Mouse (Mus musculus) adrenal gland, adult 2 months (tissue): ENCODE data around the gene Comt. TPM values are rescaled to one million over a fixed set of nuclear protein-coding genes. Genes with fewer than 3 reads are reported as not detected.
A peak's percentile ranks its signal among the peaks of the same experiment; 100 is the strongest.

Source experiments
- DNase-seq: peaks from one replicate; pipeline ENCODE4 v3.0.0; 2021
- polyA plus RNA-seq: library from polyadenylated mRNA; depleted of rRNA; stranded (reverse); fragments of >200 nt; gene quantifications from 2 replicates; pipeline ENCODE4 v1.2.3, GENCODE M21; 2012
- total RNA-seq, 2 experiments: library from RNA; stranded (reverse); gene quantifications; 2 replicates each; pipeline ENCODE4 v1.2.3; 2021

Comt gene
- total and polyA plus RNA-seq, 3 experiments, result 203 to 432 (median 288) TPM

DNA sequence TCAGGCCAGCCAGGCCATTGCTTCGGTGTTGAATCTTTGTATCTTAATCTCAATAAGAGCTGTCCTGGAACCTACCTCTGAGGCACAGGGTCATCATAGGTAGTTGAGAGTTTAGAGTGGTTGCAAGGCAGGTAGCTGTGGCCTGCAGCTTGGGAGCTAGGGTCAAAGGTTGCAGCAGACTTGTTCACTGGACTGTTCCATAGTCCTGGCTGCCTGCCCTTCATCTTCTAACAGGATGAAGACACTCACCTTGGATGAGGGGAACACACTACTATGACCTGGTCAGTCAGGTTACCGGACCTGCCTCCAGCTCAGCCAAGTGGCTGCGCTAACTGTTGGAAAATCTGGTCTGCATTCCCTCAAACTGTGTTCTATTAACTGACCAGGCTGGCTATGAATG is 35.5 kb downstream of the Comt start:
- no peak for DNase-seq

DNA sequence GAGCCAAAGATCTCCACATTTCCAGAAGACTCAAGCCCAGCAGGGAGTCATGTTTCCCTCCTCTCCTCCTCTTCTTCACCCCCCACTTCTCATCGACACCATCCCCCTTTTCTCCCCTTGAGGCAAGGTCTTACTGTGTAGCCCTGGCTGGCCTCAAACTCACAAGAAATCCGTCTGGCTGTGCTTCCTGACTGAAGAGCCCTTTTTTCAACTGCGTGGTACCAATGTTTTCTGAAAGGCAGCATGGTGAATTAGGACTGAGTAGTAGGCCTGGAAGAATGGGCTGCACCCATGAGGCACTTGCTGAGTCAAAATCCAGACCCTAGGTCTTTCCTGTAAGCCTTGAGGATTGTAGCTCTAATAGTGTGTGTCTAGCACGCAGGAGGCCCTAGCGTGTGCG is 36.3 kb downstream of the Comt start:
- DNase-seq, result no peak

GRCm38 (mm10) chr16:18388583-18389435 is 37.8 kb downstream of the Comt start:
- DNase-seq, result peak; percentile 6

DNA sequence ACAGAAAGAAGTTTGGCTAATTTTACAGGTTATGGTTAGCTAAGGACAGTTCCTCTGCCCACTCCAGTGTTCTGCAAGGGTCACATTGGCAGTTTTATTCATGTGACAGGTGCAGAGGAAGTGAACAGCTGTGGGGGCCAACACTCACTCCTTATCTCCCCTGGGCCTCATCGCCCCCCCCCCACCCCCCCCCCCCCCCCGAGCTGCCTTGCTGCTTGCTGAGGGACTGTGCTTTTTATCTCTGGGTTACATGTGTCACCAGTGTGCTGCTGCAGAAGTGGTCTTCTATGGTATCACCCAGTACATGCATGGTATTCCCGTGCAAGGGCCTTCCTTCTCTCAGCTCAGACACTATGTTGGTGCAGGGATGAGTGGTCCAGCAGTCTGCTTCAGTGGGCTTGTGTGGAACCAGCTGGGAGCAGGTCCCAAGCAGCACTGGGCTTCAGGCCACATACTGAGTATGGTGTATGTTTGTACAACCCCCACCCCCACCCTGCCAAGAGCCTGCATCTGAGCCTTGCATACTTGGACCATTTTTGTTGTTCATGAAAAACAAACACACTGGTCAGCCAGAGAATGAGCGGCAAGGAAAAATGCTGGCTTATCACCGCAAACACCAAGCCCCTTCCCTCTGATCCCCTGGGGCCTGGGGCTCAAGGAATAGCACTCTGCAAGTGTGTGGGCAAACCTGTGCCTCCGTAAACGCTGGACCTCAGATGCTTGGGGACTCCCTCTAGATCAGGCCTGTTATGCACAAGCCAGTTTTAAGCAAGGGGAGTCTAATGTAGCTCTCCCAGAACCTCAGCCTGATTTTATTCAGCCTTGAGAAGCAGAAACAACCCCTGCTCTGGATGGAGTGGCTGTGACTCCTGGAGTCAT is 38.7 kb downstream of the Comt start:
- no peak for DNase-seq

DNA sequence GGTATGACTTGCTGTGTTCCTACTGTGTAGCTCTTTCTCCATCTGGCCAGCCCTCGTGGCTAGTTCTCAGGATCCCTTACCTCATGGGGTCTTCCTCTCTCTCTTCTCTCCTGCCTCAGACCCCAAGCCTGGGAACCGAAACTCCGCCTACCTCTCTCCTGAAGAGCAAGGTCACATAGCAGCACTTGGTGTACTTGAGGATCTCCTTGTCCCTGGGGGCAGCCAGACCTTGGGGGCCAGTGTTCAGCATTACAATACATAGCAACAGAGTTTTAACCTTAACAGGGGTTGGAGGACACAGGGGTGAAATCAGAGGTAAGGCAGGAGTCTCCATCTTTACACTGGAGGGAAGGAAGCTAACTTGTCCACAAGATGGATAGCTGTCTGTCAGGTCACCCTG is 39.7 kb downstream of the Comt start:
- DNase-seq, result no peak

DNA sequence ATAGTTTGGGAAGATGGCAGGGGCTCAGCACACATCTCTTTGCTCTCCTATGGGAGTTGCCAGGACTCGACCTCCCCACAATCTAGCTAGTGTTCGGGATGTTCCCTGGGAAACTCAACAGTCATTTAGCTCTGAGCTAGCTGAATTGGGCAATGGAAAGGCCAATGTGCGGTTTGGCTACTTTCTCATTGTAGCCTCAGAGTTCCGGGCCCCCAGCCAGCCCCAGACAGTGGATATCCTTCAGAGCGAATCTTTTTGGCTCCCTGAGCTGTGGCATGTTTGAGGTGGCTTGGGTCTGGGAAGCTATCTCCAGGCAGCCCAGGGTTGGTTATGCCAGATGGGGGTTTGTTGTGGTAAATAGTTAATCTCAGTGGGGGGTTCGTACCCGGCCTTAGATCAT is 40.2 kb downstream of the Comt start:
- peak; percentile 57 for DNase-seq

DNA sequence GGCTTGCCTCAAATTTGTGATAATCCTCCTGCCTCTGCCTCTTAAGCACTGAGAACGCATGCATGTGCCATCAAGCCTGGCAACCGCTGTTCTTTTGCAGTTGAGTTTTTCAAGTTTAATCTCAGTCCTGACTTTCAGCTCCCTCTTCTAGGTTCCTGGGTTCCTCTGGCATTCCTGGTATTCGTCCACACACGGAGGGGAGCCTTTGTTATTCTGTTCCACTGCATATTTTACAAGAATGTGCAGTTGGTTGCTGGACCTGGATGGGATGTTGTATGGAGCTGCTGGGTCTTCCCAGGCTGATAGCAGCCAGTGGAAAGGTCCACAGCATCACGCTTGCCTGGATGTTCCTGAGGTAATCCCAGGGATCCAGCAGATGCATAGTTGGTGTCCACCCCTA is 41.2 kb downstream of the Comt start:
- no peak for DNase-seq

DNA sequence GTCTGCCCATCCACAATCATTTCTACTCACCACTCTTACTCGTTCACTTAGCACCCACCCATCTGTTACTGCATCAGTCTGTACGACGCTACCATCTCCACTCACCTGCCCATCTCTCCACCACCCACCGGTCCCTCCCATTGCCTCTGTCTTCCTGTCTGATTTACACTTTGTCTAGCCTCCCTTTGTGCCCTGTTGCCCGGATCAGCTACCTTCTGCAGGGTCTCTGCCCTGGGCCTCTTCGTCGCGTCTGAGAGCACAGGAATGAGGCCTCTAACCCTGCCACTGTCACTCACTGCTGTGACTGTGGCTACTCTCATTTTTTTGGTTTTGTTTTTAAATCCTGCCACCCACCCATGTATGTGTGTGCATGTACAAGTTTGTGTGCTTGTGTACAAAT is 42.0 kb downstream of the Comt start:
- no peak for DNase-seq

DNA sequence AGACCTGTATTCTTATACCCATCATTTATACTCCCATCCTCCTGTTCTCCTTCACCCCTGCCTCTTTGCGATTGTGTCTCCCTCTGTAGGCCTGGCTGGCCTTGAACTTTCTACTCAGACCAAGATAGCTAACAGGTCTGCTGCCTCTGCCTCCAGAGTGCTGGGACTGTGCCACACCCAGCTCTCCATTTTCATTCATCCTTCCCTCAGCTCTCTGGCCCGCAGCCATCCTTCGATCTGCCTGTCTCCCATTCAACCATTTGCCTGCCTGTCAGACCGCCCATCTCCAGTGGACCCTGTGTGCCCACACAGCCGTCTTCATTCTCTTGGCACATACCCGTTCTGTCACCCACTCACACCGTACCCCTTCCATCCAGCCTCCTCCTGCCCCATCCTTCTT is 42.4 kb downstream of the Comt start:
- DNase-seq, result peak; percentile 27

GRCm38 (mm10) chr16:18383756-18384155 is 42.9 kb downstream of the Comt start:
- peak; percentile 26 for DNase-seq

DNA sequence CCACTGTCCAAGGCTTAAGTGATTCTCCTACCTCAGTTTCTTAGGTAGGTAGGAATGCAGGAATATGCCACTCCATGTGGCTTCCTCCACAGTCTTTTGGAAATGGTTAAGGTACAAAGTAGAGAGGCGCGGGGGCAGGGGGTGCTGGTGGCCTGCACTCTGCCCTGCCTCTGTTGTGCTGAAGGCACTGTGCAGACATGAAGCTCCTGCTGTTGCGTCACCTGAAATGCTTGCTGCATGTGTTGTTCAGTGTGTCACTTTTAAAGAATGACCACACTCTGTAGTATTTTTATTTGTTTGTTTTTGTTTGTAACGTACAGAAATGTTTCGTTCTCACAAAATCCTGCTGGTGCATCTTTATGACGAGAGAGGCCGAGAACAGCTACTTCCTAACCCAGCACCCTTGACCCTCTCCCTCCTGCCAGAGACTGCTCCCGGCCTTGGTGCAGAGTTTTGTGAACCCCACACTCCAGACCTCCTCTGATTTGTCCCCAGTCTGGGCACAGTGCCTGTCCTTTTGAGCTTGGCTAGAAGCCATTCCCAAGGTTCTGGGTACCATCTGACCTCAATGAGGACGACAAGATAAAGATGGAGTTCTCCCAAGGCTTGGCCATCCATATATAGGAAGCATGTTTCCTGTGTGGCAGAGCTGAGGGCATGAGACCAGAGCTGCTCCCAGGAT is 43.5 kb downstream of the Comt start:
- peak; percentile 83 for DNase-seq

- DNase-seq, result no peak
Observed at GRCm38 (mm10) chr16:18381621-18382258, 44.9 kb downstream of the Comt start.

GRCm38 (mm10) chr16:18380495-18381063 is 46.1 kb downstream of the Comt start:
- DNase-seq, result no peak

DNA sequence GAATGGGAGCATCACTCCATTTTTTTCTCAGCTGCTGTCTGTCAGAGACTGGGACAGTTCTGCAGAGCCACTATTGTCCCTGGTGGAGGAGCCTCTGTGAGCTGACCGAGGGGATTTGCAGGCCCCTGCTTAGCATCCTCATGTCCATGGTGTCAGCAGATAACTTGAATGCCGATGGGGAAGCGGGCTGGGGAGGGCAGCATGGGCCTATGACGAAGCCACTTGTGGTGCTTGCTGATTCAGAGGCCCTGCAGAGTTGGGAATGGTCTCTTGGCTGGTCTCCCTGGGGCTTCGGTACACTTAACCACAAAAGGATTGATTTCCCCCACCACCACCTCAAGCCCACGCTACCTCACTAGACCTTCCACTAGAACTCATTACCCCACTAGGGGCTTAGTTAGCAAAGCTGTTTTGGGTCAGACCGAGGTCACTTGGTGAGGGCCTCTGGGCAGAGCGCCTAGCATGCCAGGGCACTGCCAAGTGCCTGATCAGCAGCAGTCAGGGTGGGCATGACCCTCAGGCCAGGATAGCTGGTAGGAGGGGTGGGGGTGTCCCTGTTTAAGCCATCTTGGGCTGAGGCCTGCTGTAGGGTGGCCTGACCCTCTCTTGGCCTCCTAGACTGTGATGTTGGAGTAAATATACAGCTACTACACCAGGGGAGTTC is 47.2 kb downstream of the Comt start:
- DNase-seq, result no peak

DNA sequence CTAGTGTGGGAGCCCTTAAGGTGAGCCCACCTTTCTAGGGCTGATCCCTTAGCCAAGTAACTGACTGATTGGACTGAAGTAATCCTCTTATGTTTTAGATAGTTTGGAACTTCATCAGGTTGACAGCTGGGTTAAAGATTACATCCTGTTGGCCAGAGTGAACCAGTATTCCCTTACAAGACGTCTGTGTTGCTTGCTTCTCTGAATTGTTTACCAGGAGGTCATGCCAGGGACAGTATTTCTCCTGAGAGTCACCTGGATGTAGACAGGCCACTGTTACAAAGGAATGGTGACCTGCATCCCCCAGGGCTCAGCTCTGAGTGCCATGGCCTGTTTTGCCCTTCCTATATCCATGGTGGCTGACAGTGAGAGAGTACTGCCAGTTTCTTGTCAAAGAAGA is 48.2 kb downstream of the Comt start:
- DNase-seq, result no peak

DNA sequence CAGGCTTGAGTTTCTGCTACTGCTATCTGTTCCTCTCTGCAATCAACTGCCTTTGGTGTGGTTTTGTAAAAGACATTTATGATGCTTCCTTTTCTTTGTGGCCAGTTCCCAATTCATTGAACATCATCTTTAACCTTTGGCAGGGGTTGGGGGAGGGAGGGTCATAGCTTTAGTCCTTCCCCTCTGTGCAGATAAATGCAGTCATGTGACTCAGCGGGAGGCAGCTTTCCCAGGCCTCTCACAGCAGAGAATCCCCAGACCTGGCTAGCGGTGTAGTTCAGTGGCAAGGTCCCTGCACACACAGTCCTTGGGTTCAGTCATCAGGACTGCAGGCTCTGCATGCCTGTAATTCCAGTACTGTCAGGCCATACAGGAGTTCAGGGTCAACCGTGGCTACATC is 49.4 kb downstream of the Comt start:
- DNase-seq, result no peak

GRCm38 (mm10) chr16:18376297-18376954 is 50.2 kb downstream of the Comt start:
- DNase-seq, result no peak

DNA sequence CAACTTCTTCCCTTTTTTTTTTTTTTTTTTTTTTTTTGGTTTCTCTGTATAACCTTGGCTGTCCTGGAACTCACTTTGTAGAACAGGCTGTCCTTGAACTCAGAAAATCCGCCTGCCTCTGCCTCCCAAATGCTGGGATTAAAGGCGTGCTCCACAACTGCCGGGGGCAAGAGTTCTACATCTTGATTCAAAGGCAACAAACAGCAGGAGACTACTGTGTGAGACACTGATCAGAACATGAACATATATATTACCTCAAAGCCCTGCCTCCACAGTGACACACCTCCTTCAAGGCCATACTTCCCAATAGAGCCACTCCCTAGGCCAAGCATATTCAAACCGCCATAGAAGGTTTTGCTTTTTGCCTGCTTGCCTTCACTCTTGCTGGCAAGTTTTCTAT is 53.0 kb downstream of the Comt start:
- DNase-seq, result no peak

DNA sequence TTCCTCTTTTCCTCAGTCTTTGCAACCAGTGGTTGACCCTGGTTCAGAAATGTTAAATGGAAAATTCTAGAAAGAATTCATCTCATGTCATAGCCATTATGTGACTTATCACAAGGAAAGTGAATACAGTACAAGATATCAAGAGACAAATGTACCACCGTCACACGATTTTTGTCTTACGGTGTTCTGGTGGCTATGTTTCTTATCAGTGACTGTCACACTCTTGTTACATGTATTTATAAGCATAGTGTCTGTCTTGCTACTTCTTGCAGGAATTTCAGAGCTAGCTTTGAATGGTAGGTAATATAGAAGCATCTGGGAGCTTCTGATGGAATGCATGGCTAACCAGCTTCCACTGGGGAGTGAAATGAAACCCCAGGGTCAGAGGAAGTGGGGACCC is 56.5 kb downstream of the Comt start:
- DNase-seq, result no peak

DNA sequence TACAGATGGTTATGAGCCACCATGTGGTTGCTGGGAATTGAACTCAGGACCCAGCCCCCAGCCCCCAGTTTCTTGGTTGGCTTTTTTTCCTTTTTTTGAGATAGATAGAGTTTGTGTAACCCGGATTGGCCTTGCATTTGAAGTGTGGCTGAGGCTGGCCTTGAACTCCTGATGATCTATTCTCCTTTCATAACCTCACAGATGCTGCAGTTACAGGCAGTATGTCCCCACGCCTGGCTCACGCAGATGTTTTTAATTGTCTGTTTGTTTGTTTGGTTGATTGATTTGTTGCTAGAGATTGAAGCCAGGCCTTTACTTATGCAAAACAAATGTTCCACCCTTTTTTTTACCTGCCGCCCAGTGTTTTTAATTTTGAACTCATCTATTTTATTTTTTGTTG is 59.8 kb downstream of the Comt start:
- DNase-seq, result no peak

DNA sequence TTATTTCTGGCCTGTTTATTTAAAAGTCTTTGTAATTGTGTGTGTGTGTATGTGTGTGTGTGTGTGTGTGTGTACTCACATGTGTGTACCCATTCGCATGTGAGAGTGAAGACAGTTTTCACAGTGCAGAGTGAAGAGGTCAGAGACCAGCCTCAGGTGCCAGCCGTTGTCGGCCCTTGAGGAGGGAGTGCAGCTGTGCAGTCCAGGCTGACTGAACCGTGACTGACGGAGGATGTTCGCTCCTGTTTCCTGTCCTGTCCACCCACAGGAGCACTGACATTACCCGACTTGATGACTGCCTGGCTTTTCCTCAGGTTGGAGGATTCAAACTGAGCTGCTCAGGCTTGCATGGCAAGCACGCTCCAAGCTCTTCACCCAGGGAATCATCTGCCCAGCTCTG is 63.7 kb downstream of the Comt start:
- no peak for DNase-seq
